Mouse (Mus musculus) R1 (cell line): ENCODE data around the gene Trpc4ap.
"Not testable (repeated sequence)": the region's sequence is repeated elsewhere in the genome, so short reads cannot be mapped to it uniquely, and the experiment has no call there.

ENCODE experiments used
- DNase-seq: peaks from one replicate; pipeline ENCODE4 v3.0.0-alpha.2; 2018; ENCODE audit warnings: low read depth, low spot score

Trpc4ap gene

DNA sequence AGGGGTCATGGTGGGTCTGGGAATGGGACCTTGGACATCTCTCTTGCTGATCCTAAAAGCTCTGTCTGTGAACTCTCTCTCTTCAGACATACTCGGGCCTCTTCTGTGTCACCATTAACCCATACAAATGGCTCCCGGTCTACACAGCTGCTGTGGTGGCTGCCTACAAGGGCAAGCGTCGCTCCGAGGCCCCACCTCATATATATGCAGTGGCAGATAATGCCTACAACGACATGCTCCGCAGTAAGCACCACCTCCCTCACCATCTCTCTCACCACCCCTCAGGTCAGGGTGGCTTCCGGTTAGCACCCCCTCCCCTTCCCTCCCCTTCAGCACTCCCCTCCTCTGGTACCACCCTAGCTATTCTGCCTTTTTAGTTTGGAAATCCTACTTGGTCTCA is 78.2 kb downstream of the Trpc4ap start:
- no peak for DNase-seq

DNA sequence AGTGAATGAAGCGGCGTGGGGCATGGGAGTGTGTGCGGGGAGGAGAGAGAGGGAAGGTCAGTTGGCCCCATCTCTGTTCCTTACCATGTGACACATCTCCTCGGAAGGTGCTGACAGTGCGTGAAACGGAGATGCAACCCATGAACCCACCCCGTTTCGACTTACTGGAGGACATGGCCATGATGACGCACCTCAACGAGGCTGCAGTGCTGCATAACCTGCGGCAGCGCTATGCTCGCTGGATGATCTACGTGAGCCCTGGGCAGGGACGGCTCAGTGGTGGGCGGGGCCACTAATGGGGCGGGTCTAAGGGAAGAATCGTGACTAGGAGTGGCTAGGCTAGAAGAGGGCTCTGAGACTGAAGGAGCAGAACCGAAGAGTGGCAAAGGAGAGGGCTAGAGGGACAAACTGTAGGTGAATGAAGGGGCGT is 78.8 kb downstream of the Trpc4ap start:
- DNase-seq: peak; percentile 92

- DNase-seq: no peak
Observed at GRCm38 (mm10) chr2:155611834-155612550, 80.2 kb downstream of the Trpc4ap start.

DNA sequence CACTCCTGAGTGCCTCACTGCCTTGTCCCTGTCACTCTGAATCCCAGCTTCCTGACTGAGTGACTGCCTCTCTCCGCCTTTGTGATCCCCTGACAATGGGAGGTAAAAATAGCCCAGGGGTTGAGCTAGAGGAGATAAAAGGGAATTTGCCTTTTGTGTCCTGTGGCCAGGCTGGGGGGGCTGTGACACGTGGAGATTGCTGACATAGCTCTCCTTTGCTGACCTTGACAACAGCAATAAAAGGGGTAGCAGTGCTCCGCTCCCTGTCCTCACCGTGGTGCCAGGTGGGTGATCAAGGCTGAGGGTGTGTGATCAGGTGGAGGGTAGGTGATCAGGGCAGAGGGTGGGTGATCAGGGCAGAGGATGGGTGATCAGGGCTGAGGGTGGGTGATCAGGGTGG is 81.2 kb downstream of the Trpc4ap start, which contains the start of gene Myh7b:
Gene Myh7b, plus strand, starts transcription at position 235 of the 400 bp plus-strand sequence.
- no peak for DNase-seq

GRCm38 (mm10) chr2:155606360-155606759 is 85.8 kb downstream of the Trpc4ap start:
- no peak for DNase-seq

DNA sequence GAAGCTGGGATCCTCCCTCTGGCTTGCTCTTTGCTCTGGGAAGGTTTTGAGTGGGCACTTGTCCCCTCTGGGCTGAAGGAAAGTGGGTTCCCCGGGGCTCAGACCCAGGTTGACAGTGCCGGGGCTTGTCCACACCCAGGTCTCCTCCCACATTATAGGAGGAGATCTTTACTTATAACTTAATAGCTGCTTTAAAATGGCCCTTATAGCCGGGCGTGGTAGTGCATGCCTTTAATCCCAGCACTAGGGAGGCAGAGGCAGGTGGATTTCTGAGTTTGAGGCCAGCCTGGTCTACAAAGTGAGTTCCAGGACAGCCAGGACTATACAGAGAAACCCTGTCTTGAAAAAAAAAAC is 87.0 kb downstream of the Trpc4ap start:
- DNase-seq: not testable (repeated sequence)

DNA sequence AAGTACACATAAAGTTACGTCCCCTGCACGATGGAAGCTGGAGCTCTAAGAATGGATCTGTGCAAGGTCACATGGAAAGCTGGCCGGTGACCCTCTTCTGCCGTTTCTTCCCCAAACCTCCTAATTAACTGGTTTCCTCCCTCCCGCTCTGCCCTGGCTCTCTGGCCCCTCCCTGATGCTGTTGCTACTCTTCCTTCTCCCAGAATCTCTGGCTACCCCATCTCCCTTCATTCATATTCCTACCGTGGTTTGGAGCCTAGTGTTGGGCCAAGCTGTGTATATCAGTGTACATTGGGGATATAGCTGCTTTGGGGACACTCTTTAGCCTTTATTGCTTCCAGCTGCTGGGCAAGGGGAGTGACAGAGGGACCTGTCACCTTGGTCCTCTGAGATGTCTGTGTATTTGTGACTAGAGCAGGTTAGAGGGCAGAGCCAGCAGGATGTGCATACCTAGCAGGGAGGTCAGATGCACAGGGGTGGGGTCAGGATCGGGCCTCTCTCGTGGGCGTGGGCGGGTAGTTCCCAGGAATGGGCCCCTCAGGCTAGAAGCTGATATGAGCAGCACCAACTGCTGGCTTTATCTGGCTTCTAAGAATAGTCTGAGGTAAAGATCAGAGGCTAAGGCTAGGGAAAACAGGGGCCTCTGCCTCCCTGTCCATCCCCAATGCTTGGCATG is 87.5 kb downstream of the Trpc4ap start:
- DNase-seq: no peak

DNA sequence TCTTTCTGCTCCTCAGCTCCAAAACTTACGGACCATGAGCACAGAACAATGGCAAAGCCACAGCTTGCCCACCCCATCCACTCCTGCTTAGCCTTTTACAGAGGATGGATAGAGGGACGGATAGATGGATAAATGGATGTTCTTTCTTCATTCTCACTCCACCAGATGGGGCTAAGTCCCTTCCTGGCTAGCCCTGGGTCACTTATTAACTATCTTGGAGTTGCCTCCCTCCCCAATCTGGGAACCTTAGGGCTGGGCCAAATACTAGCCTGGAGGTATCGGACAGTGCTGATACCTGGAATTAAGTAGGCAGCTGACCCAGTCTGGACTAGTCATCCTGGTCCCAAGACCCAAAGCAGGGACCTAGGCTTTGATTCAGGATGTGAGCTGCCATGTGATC is 88.5 kb downstream of the Trpc4ap start:
- DNase-seq: no peak

DNA sequence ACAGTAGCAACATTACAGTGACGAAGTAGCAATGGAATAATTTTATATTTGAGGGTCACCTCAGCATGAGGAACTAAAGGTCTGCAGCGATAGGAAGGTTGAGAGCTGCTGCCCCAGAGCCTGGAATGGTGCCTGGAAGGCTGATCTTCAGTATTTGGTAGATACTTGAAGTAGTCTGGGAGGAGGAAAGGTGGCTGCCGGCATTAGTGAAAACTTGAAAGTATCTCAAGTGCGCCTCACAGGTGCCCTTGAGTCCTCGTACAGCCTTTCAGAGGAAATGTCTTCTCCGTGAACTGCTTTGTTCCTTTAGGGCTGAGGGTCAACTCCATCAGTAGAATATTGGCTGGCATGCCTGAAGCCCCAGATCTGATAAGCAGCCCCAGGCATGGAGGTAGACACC is 96.7 kb downstream of the Trpc4ap start:
- DNase-seq: no peak

- DNase-seq: no peak
Observed at GRCm38 (mm10) chr2:155592854-155593283, 99.3 kb downstream of the Trpc4ap start.

GRCm38 (mm10) chr2:155592137-155592853 is 99.9 kb downstream of the Trpc4ap start, which contains the start of gene Gss:
Gss (minus strand) TSS chr2:155592810.
- peak; percentile 97 for DNase-seq

DNA sequence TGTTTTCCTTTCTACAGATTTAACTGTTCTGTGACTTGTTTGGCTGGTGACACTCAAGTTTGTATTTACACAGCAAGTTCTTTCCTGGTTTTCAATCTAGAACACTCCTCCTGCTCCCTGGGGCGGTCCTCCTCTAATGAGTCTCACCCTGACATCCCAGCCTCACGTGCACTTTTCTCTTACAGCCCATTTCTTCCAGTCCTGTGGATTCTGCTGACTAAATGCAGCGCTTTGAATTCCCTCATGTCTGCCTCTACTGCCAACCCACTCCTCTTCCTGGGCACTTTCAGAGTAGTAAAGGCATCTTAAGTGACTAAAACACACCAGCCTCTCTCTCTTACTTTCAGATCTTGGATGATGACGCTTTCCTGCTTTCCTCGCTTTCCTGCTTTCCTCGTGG is 100.5 kb downstream of the Trpc4ap start:
- DNase-seq: no peak

DNA sequence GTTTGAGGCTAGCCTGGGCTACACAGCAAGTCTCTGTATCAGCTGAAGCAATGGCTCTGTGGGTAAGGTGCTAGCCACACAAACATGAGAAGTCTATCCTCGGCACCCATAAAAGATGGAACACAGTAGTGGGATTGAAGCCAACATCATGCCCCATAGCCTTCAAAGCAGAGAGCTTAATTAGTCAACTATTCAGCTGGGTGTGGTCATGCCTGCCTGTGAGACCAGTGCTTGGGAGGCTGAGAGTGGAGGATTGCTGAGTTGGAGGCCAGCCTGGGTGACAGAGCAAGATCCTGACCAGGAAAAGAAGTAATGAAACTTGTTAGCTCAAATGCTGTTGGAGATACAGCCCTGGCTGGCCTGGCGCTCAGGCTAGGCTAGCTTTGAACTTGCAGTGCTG is 101.3 kb downstream of the Trpc4ap start:
- DNase-seq: no peak

DNA sequence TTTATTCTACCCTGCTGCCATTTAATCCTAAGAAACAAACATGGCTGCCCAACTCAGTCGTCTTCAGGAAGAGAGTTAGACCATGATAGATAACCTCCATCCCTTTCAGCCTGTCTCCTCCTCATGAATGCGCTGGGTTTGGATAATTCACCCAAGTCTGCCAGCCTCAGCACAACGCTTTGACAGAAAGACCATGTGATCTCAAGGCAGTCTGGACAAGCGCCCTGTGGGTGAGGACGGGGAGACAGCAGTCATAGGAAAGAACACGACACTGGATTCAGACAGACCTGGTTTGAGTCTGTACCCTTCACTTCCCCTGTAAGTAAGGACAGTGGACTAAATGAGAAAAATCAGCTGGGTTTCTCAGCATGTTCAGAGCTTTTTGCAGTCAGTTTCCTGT is 102.7 kb downstream of the Trpc4ap start:
- no peak for DNase-seq

DNA sequence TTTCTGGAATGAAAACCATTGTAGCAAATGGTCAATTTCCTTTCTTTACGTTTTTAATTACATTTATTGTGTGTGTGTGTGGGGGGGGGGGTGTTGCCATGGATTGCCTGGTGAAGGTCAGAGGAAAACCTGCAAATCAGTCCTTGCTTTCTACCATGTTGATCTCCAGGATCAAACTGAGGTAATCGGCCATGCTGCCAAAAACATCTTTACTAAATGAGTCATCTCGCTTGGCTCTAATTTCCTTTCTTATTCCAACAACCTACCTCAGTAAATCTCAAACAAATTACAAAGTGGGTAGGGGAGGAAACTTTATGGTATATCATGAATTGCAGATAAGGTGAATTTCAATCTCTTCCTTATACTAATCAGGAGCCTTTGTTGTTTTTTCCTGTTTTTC is 104.0 kb downstream of the Trpc4ap start:
- no peak for DNase-seq

- peak; percentile 95 for DNase-seq
Observed at GRCm38 (mm10) chr2:155585486-155585885, 106.7 kb downstream of the Trpc4ap start.

GRCm38 (mm10) chr2:155585082-155585481 is 107.1 kb downstream of the Trpc4ap start:
- peak; percentile 71 for DNase-seq
